Mouse (Mus musculus): ENCODE measurements around the gene Gm21679. TPM values are rescaled to one million over a fixed set of nuclear protein-coding genes. Genes with fewer than 3 reads are reported as not detected.
"Not testable (repeated sequence)": the region's sequence is repeated elsewhere in the genome, so short reads cannot be mapped to it uniquely, and the experiment has no call there.

The Gm21679 gene
- polyA plus RNA-seq (2016; fragmentation: Nextera tagmentation; extraction: Ambion mirVana), result not detected in 2 replicates

DNA sequence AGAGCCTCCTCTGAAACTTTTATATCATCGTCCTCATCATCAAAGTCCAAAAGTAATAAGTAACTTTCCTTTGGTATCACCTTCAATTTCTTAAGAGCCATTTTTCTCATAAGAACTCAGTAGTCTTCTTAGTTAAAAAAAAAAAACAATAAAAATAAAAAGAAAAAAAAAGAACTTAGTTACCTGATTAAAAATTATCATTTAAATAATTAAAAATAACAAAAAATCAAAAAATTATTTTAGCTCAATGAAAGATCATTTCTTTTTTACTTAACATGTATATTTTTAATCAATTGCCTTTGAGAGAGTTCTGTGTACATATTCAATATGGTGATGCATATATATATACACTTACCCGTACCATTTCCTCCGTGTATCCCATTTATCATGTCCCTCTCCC lies at the start of gene Gm21679:
Gene Gm21679, minus strand, starts transcription at position 101 of the 400 bp plus-strand sequence.
- not testable (repeated sequence) for H3K9me3 ChIP-seq; H3K27ac ChIP-seq; ATAC-seq (ENCODE audit: insufficient number of reproducible peaks, insufficient read depth, low FRiP score, low TSS enrichment, low read depth); H3K27me3 ChIP-seq; H3K36me3 ChIP-seq; H3K4me2 ChIP-seq; H3K4me3 ChIP-seq (replicated peaks); H3K9ac ChIP-seq (replicated peaks); H3K4me1 ChIP-seq (replicated peaks)
- no CpG with 5 or more reads among the region's 3 CpGs for WGBS
